Mouse (Mus musculus) monocyte, adult 5-6 weeks (primary cell): ENCODE results near the gene Qrich2. TPM values are rescaled to one million over a fixed set of nuclear protein-coding genes. Genes with fewer than 3 reads are reported as not detected.
"Not testable (repeated sequence)": the region's sequence is repeated elsewhere in the genome, so short reads cannot be mapped to it uniquely, and the experiment has no call there.

Experiments used
- ATAC-seq: fragments of 153-309, 156-312 bp; replicated peaks from 2 replicates; pipeline ENCODE4 v1.8.0; 2017; ENCODE audit warnings: mild to moderate bottlenecking; ENCODE audit not compliant: low TSS enrichment, insufficient number of reproducible peaks, severe bottlenecking, poor library complexity, low FRiP score
- total RNA-seq: library from RNA; stranded (forward); fragments of 200-1000, 200-491, 200-594 nt; gene quantifications from 3 replicates; pipeline ENCODE4 v1.2.3, GENCODE M21; 2017

Qrich2 gene
- total RNA-seq, 1 experiment from 2014 or later = 0.95 TPM

- ATAC-seq = no peak
Measured at GRCm38 (mm10) chr11:116491338-116491737, 25.3 kb upstream of the Qrich2 start.

GRCm38 (mm10) chr11:116490232-116491107, 24.4 kb upstream of the Qrich2 start:
- peak; percentile 76 for ATAC-seq

GRCm38 (mm10) chr11:116489771-116490231, 23.8 kb upstream of the Qrich2 start:
- no peak for ATAC-seq

GRCm38 (mm10) chr11:116488693-116489375, 22.8 kb upstream of the Qrich2 start:
- no peak for ATAC-seq

GRCm38 (mm10) chr11:116488207-116488606, 22.2 kb upstream of the Qrich2 start:
- no peak for ATAC-seq

- no peak for ATAC-seq
Measured at GRCm38 (mm10) chr11:116484261-116484660, 18.2 kb upstream of the Qrich2 start.

- no peak for ATAC-seq
Measured at GRCm38 (mm10) chr11:116481776-116482175, 15.7 kb upstream of the Qrich2 start.

GRCm38 (mm10) chr11:116480975-116481374, 14.9 kb upstream of the Qrich2 start:
- no peak for ATAC-seq

GRCm38 (mm10) chr11:116479832-116480231, 13.8 kb upstream of the Qrich2 start:
- ATAC-seq = no peak

- no peak for ATAC-seq
Measured at GRCm38 (mm10) chr11:116478978-116479377, 12.9 kb upstream of the Qrich2 start.

- ATAC-seq = no peak
Measured at GRCm38 (mm10) chr11:116477160-116477759, 11.2 kb upstream of the Qrich2 start.

GRCm38 (mm10) chr11:116476696-116477095, 10.7 kb upstream of the Qrich2 start:
- no peak for ATAC-seq

- no peak for ATAC-seq
Measured at GRCm38 (mm10) chr11:116476041-116476440, 10.0 kb upstream of the Qrich2 start.

GRCm38 (mm10) chr11:116472275-116472674, 6.2 kb upstream of the Qrich2 start:
- ATAC-seq = no peak

GRCm38 (mm10) chr11:116470896-116471295, 4.9 kb upstream of the Qrich2 start:
- ATAC-seq = no peak

- no peak for ATAC-seq
Measured at GRCm38 (mm10) chr11:116470249-116470648, 4.2 kb upstream of the Qrich2 start.

GRCm38 (mm10) chr11:116468338-116468737, 2.3 kb upstream of the Qrich2 start:
- not testable (repeated sequence) for ATAC-seq

GRCm38 (mm10) chr11:116463833-116464232, 2.2 kb downstream of the Qrich2 start:
- ATAC-seq = peak; percentile 94

- ATAC-seq = no peak
Measured at GRCm38 (mm10) chr11:116463338-116463737, 2.7 kb downstream of the Qrich2 start.
